Mouse (Mus musculus) forebrain, embryonic 13.5 days (tissue): ENCODE measurements around the gene Kcnh3. TPM values are rescaled to one million over a fixed set of nuclear protein-coding genes. Genes with fewer than 3 reads are reported as not detected.

Source experiments
- ATAC-seq: fragments of 200-750 bp; cut with Nextera tagmentation; 2 replicates; pipeline ENCODE4 v1.8.0; 2017
- H3K27ac ChIP-seq: fragments of 300-500 bp; sonication (generic); 2 replicates; pipeline ENCODE4 v1.5.1; 2015; ENCODE audit warnings: inconsistent platforms, mild to moderate bottlenecking, moderate library complexity
- H3K27me3 ChIP-seq: fragments of 300-500 bp; sonication (generic); 2 replicates; pipeline ENCODE4 v1.6.1; 2015; ENCODE audit warnings: mild to moderate bottlenecking, inconsistent platforms
- H3K36me3 ChIP-seq: fragments of 300-500 bp; sonication (generic); 2 replicates; pipeline ENCODE4 v1.6.1; 2015; ENCODE audit warnings: mild to moderate bottlenecking, inconsistent platforms; ENCODE audit not compliant: poor library complexity, severe bottlenecking
- H3K4me1 ChIP-seq: fragments of 300-500 bp; sonication (generic); 2 replicates; pipeline ENCODE4 v1.6.1; 2015; ENCODE audit warnings: inconsistent platforms
- H3K4me2 ChIP-seq: fragments of 300-500 bp; sonication (generic); 2 replicates; pipeline ENCODE4 v1.6.1; 2015; ENCODE audit warnings: inconsistent platforms, mild to moderate bottlenecking, moderate library complexity
- H3K4me3 ChIP-seq: fragments of 300-500 bp; sonication (generic); 2 replicates; pipeline ENCODE4 v1.5.1; 2015; ENCODE audit warnings: mild to moderate bottlenecking, inconsistent platforms
- H3K9ac ChIP-seq: fragments of 300-500 bp; sonication (generic); 2 replicates; pipeline ENCODE4 v1.6.1; 2015; ENCODE audit warnings: mild to moderate bottlenecking, inconsistent platforms
- H3K9me3 ChIP-seq: fragments of 300-500 bp; sonication (generic); replicated peaks from 2 replicates; pipeline ENCODE4 v1.6.1; 2016; ENCODE audit warnings: inconsistent platforms
- WGBS: fragments of 180-500 bp; shearing (Covaris S2); methylation state at CpG from one replicate; pipeline ENCODE4 v1.1.7; 2015; 5-methylcytosine and 5-hydroxymethylcytosine counted together
- polyA plus RNA-seq: library from polyadenylated mRNA; unstranded; fragments of >200 nt; fragmentation: Nextera tagmentation; extraction: Ambion mirVana; gene quantifications from 2 replicates; pipeline ENCODE4 v1.2.1, GENCODE M21; 2015

Gene Kcnh3
- polyA plus RNA-seq, 1 experiment from 2014 or later = 2.5 TPM

- Histone ChIP-seq H3K27me3 (no peaks in the 10 kb centered on the region), H3K4me1 (peaks cover 5% of the 10 kb centered on the region; the same call in 1 of the 2 replicates), H3K9me3 (no peaks in the 10 kb centered on the region), H3K4me3 (peak overlapping the region; percentile 14), H3K27ac (no peak overlapping the region), H3K36me3 (no peaks in the 10 kb centered on the region), H3K4me2 (peak overlapping the region; percentile 46), H3K9ac (no peak overlapping the region)
- peak; percentile 58; the same call in 1 of the 2 replicates for ATAC-seq
- WGBS = 0% methylated on average over 8 of the region's 10 CpGs
These were observed 35.1 kb downstream of the Kcnh3 start for GRCm38 (mm10) chr15:99259730-99260252.

GRCm38 (mm10) chr15:99262702-99263101 lies 38.0 kb downstream of the Kcnh3 start:
- ATAC-seq = no peak
- Histone ChIP-seq H3K9ac (no peak overlapping the region), H3K9me3 (no peaks in the 10 kb centered on the region), H3K36me3 (no peaks in the 10 kb centered on the region), H3K4me1 (peaks cover 5% of the 10 kb centered on the region; the same call in 1 of the 2 replicates), H3K4me2 (no peak overlapping the region), H3K27ac (no peak overlapping the region), H3K4me3 (no peak overlapping the region), H3K27me3 (no peaks in the 10 kb centered on the region)
- WGBS = 39% methylated on average over 10 of the region's 10 CpGs

DNA sequence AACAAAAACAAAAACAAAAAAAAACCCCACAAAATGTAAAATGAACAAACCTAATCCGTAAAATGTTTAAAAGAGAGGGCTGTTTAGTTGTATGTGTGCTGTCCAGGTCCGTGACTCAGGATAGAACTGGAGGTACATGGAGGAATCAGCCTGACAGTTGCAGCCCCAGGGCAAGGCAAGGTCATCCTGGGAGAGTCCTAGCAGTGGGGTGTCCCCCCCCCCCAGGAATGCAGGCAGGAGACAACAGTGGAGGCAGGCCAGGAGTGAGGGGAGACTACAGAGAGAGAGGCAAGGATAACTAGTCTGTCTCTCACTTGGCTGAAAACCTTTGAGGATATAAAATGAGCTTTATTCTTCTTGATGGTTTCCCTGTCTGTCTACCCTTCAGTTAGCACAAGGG lies 39.7 kb downstream of the Kcnh3 start:
- no peak for ATAC-seq
- no peak overlapping the region for H3K9ac ChIP-seq
- H3K4me2 ChIP-seq = no peak overlapping the region
- WGBS = 79% methylated on average over 2 of the region's 2 CpGs
- H3K4me3 ChIP-seq = no peak overlapping the region
- H3K36me3 ChIP-seq = no peaks in the 10 kb centered on the region
- H3K27me3 ChIP-seq = no peaks in the 10 kb centered on the region
- H3K27ac ChIP-seq = no peak overlapping the region
- H3K4me1 ChIP-seq = peaks cover 5% of the 10 kb centered on the region; the same call in 1 of the 2 replicates
- no peaks in the 10 kb centered on the region for H3K9me3 ChIP-seq

DNA sequence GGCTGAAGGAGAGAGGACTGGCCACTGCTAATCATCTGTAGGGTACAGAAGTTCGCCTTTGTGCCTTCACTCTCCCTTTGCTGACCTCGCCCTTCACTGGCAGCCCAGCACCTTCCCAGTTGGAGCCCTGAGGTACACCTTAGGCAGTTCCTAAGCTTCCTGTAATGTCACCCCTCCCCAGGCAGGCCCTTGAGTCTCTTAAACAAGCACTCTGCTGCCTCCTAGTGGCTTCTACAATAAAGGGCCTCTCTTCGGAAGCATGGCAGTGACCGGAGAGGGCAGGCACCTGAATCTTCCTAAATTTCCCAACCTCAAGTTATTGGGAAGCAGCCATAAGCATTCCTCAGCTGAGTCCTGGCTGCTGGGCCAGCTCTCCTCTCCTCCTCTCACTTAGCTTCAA lies 41.0 kb downstream of the Kcnh3 start:
- Histone ChIP-seq H3K4me3 (no peak overlapping the region), H3K4me1 (no peaks in the 10 kb centered on the region), H3K9me3 (no peaks in the 10 kb centered on the region), H3K4me2 (no peak overlapping the region), H3K27ac (no peak overlapping the region), H3K27me3 (no peaks in the 10 kb centered on the region), H3K36me3 (no peaks in the 10 kb centered on the region), H3K9ac (no peak overlapping the region)
- ATAC-seq = 0 out of 2 replicates have a peak, but pooled peaks have one; percentile 33
- WGBS = 21% methylated on average over 4 of the region's 4 CpGs

- peaks cover 11% of the 10 kb centered on the region for H3K4me1 ChIP-seq
- H3K4me2 ChIP-seq = no peak overlapping the region
- WGBS = 88% methylated on average over 8 of the region's 8 CpGs
- 0 out of 2 replicates have a peak, but pooled peaks cover 3% of the 10 kb centered on the region for H3K27me3 ChIP-seq
- ATAC-seq = no peak
- H3K9ac ChIP-seq = no peak overlapping the region
- no peak overlapping the region for H3K4me3 ChIP-seq
- H3K27ac ChIP-seq = no peak overlapping the region
- H3K36me3 ChIP-seq = no peaks in the 10 kb centered on the region
- no peaks in the 10 kb centered on the region for H3K9me3 ChIP-seq
These were observed 51.4 kb downstream of the Kcnh3 start for GRCm38 (mm10) chr15:99276095-99276494.

DNA sequence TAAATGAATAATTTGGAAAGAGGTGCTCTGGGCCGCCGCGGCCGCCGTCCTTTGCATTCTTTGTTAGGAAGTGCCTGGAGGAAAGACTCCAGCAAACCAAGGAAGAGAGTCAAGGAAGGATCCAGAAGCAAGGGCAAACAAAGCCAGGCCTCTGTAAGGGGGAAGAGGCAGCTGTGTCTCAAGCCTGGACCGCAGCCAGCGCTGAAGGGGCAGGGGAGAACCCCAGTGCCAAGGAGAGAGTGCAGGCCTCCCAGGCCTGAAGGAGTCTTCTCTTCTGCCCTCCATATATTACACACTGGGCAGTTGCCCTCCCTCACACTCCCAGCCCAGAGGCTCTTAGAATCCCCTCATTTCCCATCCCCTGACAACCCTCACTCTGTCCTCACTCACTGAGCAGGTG lies 53.6 kb downstream of the Kcnh3 start:
- 94% methylated on average over 5 of the region's 7 CpGs for WGBS
- Histone ChIP-seq H3K27me3 (0 out of 2 replicates have a peak, but pooled peaks cover 3% of the 10 kb centered on the region), H3K9ac (no peak overlapping the region), H3K4me2 (no peak overlapping the region), H3K4me1 (peaks cover 4% of the 10 kb centered on the region; the same call in 1 of the 2 replicates), H3K9me3 (no peaks in the 10 kb centered on the region), H3K27ac (no peak overlapping the region), H3K4me3 (no peak overlapping the region), H3K36me3 (no peaks in the 10 kb centered on the region)
- no peak for ATAC-seq

GRCm38 (mm10) chr15:99283456-99283855 lies 58.8 kb downstream of the Kcnh3 start:
- ATAC-seq = no peak
- Histone ChIP-seq H3K27me3 (0 out of 2 replicates have a peak, but pooled peaks cover 3% of the 10 kb centered on the region), H3K9me3 (no peaks in the 10 kb centered on the region), H3K36me3 (no peaks in the 10 kb centered on the region), H3K4me3 (no peak overlapping the region), H3K9ac (no peak overlapping the region), H3K27ac (no peak overlapping the region), H3K4me2 (no peak overlapping the region), H3K4me1 (no peaks in the 10 kb centered on the region)
- 67% methylated on average over 10 of the region's 10 CpGs for WGBS

GRCm38 (mm10) chr15:99284527-99285188 lies 60.0 kb downstream of the Kcnh3 start:
- no peaks in the 10 kb centered on the region for H3K9me3 ChIP-seq
- no peak for ATAC-seq
- H3K27me3 ChIP-seq = 0 out of 2 replicates have a peak, but pooled peaks cover 3% of the 10 kb centered on the region
- WGBS = 52% methylated on average over 14 of the region's 14 CpGs
- H3K4me2 ChIP-seq = no peak overlapping the region
- no peaks in the 10 kb centered on the region for H3K4me1 ChIP-seq
- no peak overlapping the region for H3K27ac ChIP-seq
- H3K4me3 ChIP-seq = no peak overlapping the region
- H3K36me3 ChIP-seq = no peaks in the 10 kb centered on the region
- H3K9ac ChIP-seq = no peak overlapping the region

DNA sequence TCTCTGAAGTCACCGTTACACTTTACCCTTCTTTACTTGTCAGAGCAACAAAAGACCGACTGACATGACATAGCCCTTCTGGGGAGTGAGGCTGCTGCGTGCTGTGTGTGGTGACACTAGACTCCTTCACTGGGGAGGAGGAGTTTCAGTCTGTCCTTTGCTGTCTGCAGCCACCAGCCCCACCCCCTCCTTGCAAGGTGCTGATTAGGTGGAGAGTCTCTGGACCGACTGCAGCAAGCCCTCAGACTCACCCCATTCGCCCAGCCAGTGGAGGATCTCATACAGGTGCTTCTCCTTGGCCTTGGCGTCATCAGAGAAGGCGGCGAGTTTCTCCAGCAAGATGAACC lies 60.5 kb downstream of the Kcnh3 start:
- Histone ChIP-seq H3K4me1 (no peaks in the 10 kb centered on the region), H3K4me3 (no peak overlapping the region), H3K9me3 (no peaks in the 10 kb centered on the region), H3K27ac (no peak overlapping the region), H3K9ac (no peak overlapping the region), H3K36me3 (no peaks in the 10 kb centered on the region), H3K27me3 (no peaks in the 10 kb centered on the region), H3K4me2 (no peak overlapping the region)
- whole genome bisulfite sequencing = 51% methylated on average over 8 of the region's 8 CpGs
- no peak for ATAC-seq

- no peaks in the 10 kb centered on the region for H3K27me3 ChIP-seq
- H3K4me3 ChIP-seq = no peak overlapping the region
- ATAC-seq = no peak
- no peak overlapping the region for H3K4me2 ChIP-seq
- no peak overlapping the region for H3K27ac ChIP-seq
- no peak overlapping the region for H3K9ac ChIP-seq
- no peaks in the 10 kb centered on the region for H3K9me3 ChIP-seq
- peaks cover 8% of the 10 kb centered on the region for H3K4me1 ChIP-seq
- 91% methylated on average over 11 of the region's 11 CpGs for WGBS
- H3K36me3 ChIP-seq = no peaks in the 10 kb centered on the region
These were observed 65.9 kb downstream of the Kcnh3 start for GRCm38 (mm10) chr15:99290586-99290985.
